Mouse (Mus musculus): Measurements from ENCODE around the gene Cnfn. TPM values are rescaled to one million over a fixed set of nuclear protein-coding genes. Genes with fewer than 3 reads are reported as not detected.

Gene Cnfn
- not detected for polyA plus RNA-seq (2017; shearing (Covaris generic))

GRCm38 (mm10) chr7:25369058-25369749, at the start of gene Cnfn:
Gene Cnfn (minus strand): TSS chr7:25369724.

GRCm38 (mm10) chr7:25412833-25413441, 43.4 kb upstream of the Cnfn start, which contains the start of gene Cxcl17:
Gene Cxcl17 (minus strand): TSS chr7:25412886.

GRCm38 (mm10) chr7:25398610-25399009, 29.1 kb upstream of the Cnfn start, which contains the start of gene Lipe:
Gene Lipe (minus strand): TSS chr7:25398710.

Other genes starting within 250 kb of the Cnfn start
- 51.5 TPM for gene Pou2f2, start 190.0 kb downstream of the Cnfn start, polyA plus RNA-seq (2017; shearing (Covaris generic))
- gene Dedd2, start 149.1 kb downstream of the Cnfn start, polyA plus RNA-seq (2017; shearing (Covaris generic)), result 119 TPM
- 0.99 TPM for gene Zfp526, start 148.3 kb downstream of the Cnfn start, polyA plus RNA-seq (2017; shearing (Covaris generic))
- gene Gsk3a, start 131.9 kb downstream of the Cnfn start, polyA plus RNA-seq (2017; shearing (Covaris generic)), result 78.5 TPM
- 4.8 TPM for gene Erf, start 119.0 kb downstream of the Cnfn start, polyA plus RNA-seq (2017; shearing (Covaris generic))
- gene Cic, start 102.0 kb downstream of the Cnfn start, polyA plus RNA-seq (2017; shearing (Covaris generic)), result 32.6 TPM
- 15.7 TPM for gene Pafah1b3, start 71.7 kb downstream of the Cnfn start, polyA plus RNA-seq (2017; shearing (Covaris generic))
- gene Prr19, start 68.3 kb downstream of the Cnfn start, polyA plus RNA-seq (2017; shearing (Covaris generic)), result not detected
- gene Tmem145, start 63.6 kb downstream of the Cnfn start, polyA plus RNA-seq (2017; shearing (Covaris generic)), result not detected
- gene Megf8, start 52.6 kb downstream of the Cnfn start, polyA plus RNA-seq (2017; shearing (Covaris generic)), result 0.20 TPM
- gene Lipe, start 29.0 kb upstream of the Cnfn start, polyA plus RNA-seq (2017; shearing (Covaris generic)), result 4.2 TPM
- not detected for gene Cxcl17, start 43.2 kb upstream of the Cnfn start, polyA plus RNA-seq (2017; shearing (Covaris generic))
- gene Ceacam1, start 107.9 kb upstream of the Cnfn start, polyA plus RNA-seq (2017; shearing (Covaris generic)), result 0.18 TPM
- not detected for gene Ceacam2, start 170.1 kb upstream of the Cnfn start, polyA plus RNA-seq (2017; shearing (Covaris generic))
- not detected for gene Erich4, start 246.2 kb upstream of the Cnfn start, polyA plus RNA-seq (2017; shearing (Covaris generic))
- gene Dmac2, start 249.7 kb upstream of the Cnfn start, polyA plus RNA-seq (2017; shearing (Covaris generic)), result 63.1 TPM